Mouse (Mus musculus): ENCODE results near the gene Mrm2. TPM values are rescaled to one million over a fixed set of nuclear protein-coding genes. Genes with fewer than 3 reads are reported as not detected.

Mrm2 gene
- polyA plus RNA-seq, 1 experiment from 2014 or later: 27.3 TPM

- H3K27me3 ChIP-seq (ENCODE audit: control insufficient read depth, insufficient read depth, low read length): no peaks in the 10 kb centered on the region
- ATAC-seq (ENCODE audit: insufficient number of reproducible peaks, low FRiP score, low TSS enrichment, low read depth): no peak
- DNase-seq (ENCODE audit: low spot score): no peak
- H3K4me3 ChIP-seq (ENCODE audit: low read depth, low read length): no peak overlapping the region
- no peak overlapping the region for H3K4me2 ChIP-seq (ENCODE audit: low read depth, severe bottlenecking)
- WGBS: 92% methylated on average over 6 of the region's 6 CpGs
- H3K27ac ChIP-seq (replicated peaks; ENCODE audit: low read depth, low read length): no peak overlapping the region
- H3K9me3 ChIP-seq (ENCODE audit: control insufficient read depth, low read length): no peaks in the 10 kb centered on the region
- no peaks in the 10 kb centered on the region for H3K4me1 ChIP-seq (ENCODE audit: control insufficient read depth, insufficient read depth, low read length)
- H3K9ac ChIP-seq (ENCODE audit: low read length): no peak overlapping the region
- peaks cover 13% of the 10 kb centered on the region; the same call in 1 of the 2 replicates for H3K36me3 ChIP-seq (ENCODE audit: control insufficient read depth, insufficient read depth, low read length)
Measured at GRCm38 (mm10) chr5:140352352-140352751, 20.7 kb upstream of the Mrm2 start.

GRCm38 (mm10) chr5:140350731-140351497, 19.2 kb upstream of the Mrm2 start:
- H3K4me1 ChIP-seq (ENCODE audit: control insufficient read depth, insufficient read depth, low read length): no peaks in the 10 kb centered on the region
- no peaks in the 10 kb centered on the region for H3K9me3 ChIP-seq (ENCODE audit: control insufficient read depth, low read length)
- no peak for DNase-seq (ENCODE audit: low spot score)
- no peaks in the 10 kb centered on the region for H3K27me3 ChIP-seq (ENCODE audit: control insufficient read depth, insufficient read depth, low read length)
- peaks cover 10% of the 10 kb centered on the region; the same call in 1 of the 2 replicates for H3K36me3 ChIP-seq (ENCODE audit: control insufficient read depth, insufficient read depth, low read length)
- no peak overlapping the region for H3K4me2 ChIP-seq (ENCODE audit: low read depth, severe bottlenecking)
- no peak overlapping the region for H3K27ac ChIP-seq (replicated peaks; ENCODE audit: low read depth, low read length)
- no peak for ATAC-seq (ENCODE audit: insufficient number of reproducible peaks, low FRiP score, low TSS enrichment, low read depth)
- 91% methylated on average over 8 of the region's 8 CpGs for WGBS
- H3K4me3 ChIP-seq (ENCODE audit: low read depth, low read length): no peak overlapping the region
- no peak overlapping the region for H3K9ac ChIP-seq (ENCODE audit: low read length)

GRCm38 (mm10) chr5:140349882-140350281, 18.2 kb upstream of the Mrm2 start:
- peaks cover 10% of the 10 kb centered on the region; the same call in 1 of the 2 replicates for H3K36me3 ChIP-seq (ENCODE audit: control insufficient read depth, insufficient read depth, low read length)
- H3K27me3 ChIP-seq (ENCODE audit: control insufficient read depth, insufficient read depth, low read length): no peaks in the 10 kb centered on the region
- H3K4me2 ChIP-seq (ENCODE audit: low read depth, severe bottlenecking): no peak overlapping the region
- no peaks in the 10 kb centered on the region for H3K4me1 ChIP-seq (ENCODE audit: control insufficient read depth, insufficient read depth, low read length)
- H3K4me3 ChIP-seq (ENCODE audit: low read depth, low read length): no peak overlapping the region
- no peak for ATAC-seq (ENCODE audit: insufficient number of reproducible peaks, low FRiP score, low TSS enrichment, low read depth)
- no peak overlapping the region for H3K27ac ChIP-seq (replicated peaks; ENCODE audit: low read depth, low read length)
- WGBS: 95% methylated on average over 9 of the region's 9 CpGs
- no peaks in the 10 kb centered on the region for H3K9me3 ChIP-seq (ENCODE audit: control insufficient read depth, low read length)
- DNase-seq (ENCODE audit: low spot score): no peak
- no peak overlapping the region for H3K9ac ChIP-seq (ENCODE audit: low read length)

GRCm38 (mm10) chr5:140346050-140346449, 14.4 kb upstream of the Mrm2 start:
- Histone ChIP-seq H3K4me2 (ENCODE audit: low read depth, severe bottlenecking) (no peak overlapping the region), H3K27me3 (ENCODE audit: control insufficient read depth, insufficient read depth, low read length) (no peaks in the 10 kb centered on the region), H3K4me3 (ENCODE audit: low read depth, low read length) (no peak overlapping the region), H3K27ac (replicated peaks; ENCODE audit: low read depth, low read length) (no peak overlapping the region), H3K9me3 (ENCODE audit: control insufficient read depth, low read length) (no peaks in the 10 kb centered on the region), H3K36me3 (ENCODE audit: control insufficient read depth, insufficient read depth, low read length) (no peaks in the 10 kb centered on the region; the same call in 1 of the 2 replicates), H3K4me1 (ENCODE audit: control insufficient read depth, insufficient read depth, low read length) (no peaks in the 10 kb centered on the region), H3K9ac (ENCODE audit: low read length) (no peak overlapping the region)
- DNase-seq (ENCODE audit: low spot score) (no peak), ATAC-seq (ENCODE audit: insufficient number of reproducible peaks, low FRiP score, low TSS enrichment, low read depth) (no peak)
- WGBS: 83% methylated on average over 1 of the region's 1 CpGs

- Histone ChIP-seq H3K27ac (replicated peaks; ENCODE audit: low read depth, low read length) (no peak overlapping the region), H3K27me3 (ENCODE audit: control insufficient read depth, insufficient read depth, low read length) (no peaks in the 10 kb centered on the region), H3K4me1 (ENCODE audit: control insufficient read depth, insufficient read depth, low read length) (no peaks in the 10 kb centered on the region; the same call in 1 of the 2 replicates), H3K4me3 (ENCODE audit: low read depth, low read length) (no peak overlapping the region), H3K9ac (ENCODE audit: low read length) (no peak overlapping the region), H3K4me2 (ENCODE audit: low read depth, severe bottlenecking) (no peak overlapping the region), H3K9me3 (ENCODE audit: control insufficient read depth, low read length) (no peaks in the 10 kb centered on the region), H3K36me3 (ENCODE audit: control insufficient read depth, insufficient read depth, low read length) (peaks cover 2% of the 10 kb centered on the region; the same call in 1 of the 2 replicates)
- 90% methylated on average over 4 of the region's 4 CpGs for WGBS
- no peak for ATAC-seq (ENCODE audit: insufficient number of reproducible peaks, low FRiP score, low TSS enrichment, low read depth)
- DNase-seq (ENCODE audit: low spot score): no peak
Measured at GRCm38 (mm10) chr5:140345244-140345643, 13.5 kb upstream of the Mrm2 start.

- H3K4me3 ChIP-seq (ENCODE audit: low read depth, low read length): no peak overlapping the region
- H3K36me3 ChIP-seq (ENCODE audit: control insufficient read depth, insufficient read depth, low read length): peaks cover 6% of the 10 kb centered on the region; the same call in 1 of the 2 replicates
- no peak overlapping the region for H3K4me2 ChIP-seq (ENCODE audit: low read depth, severe bottlenecking)
- H3K9ac ChIP-seq (ENCODE audit: low read length): no peak overlapping the region
- H3K27me3 ChIP-seq (ENCODE audit: control insufficient read depth, insufficient read depth, low read length): no peaks in the 10 kb centered on the region
- H3K27ac ChIP-seq (replicated peaks; ENCODE audit: low read depth, low read length): no peak overlapping the region
- no peak for DNase-seq (ENCODE audit: low spot score)
- no peak for ATAC-seq (ENCODE audit: insufficient number of reproducible peaks, low FRiP score, low TSS enrichment, low read depth)
- H3K9me3 ChIP-seq (ENCODE audit: control insufficient read depth, low read length): no peaks in the 10 kb centered on the region; the same call in 1 of the 2 replicates
- no peaks in the 10 kb centered on the region; the same call in 1 of the 2 replicates for H3K4me1 ChIP-seq (ENCODE audit: control insufficient read depth, insufficient read depth, low read length)
- WGBS: 90% methylated on average over 4 of the region's 4 CpGs
Measured at GRCm38 (mm10) chr5:140342880-140343279, 11.2 kb upstream of the Mrm2 start.

- H3K9me3 ChIP-seq (ENCODE audit: control insufficient read depth, low read length): no peaks in the 10 kb centered on the region; the same call in 1 of the 2 replicates
- H3K4me2 ChIP-seq (ENCODE audit: low read depth, severe bottlenecking): no peak overlapping the region
- DNase-seq (ENCODE audit: low spot score) (no peak), ATAC-seq (ENCODE audit: insufficient number of reproducible peaks, low FRiP score, low TSS enrichment, low read depth) (no peak)
- H3K9ac ChIP-seq (ENCODE audit: low read length): no peak overlapping the region
- 82% methylated on average over 3 of the region's 3 CpGs for WGBS
- no peak overlapping the region for H3K4me3 ChIP-seq (ENCODE audit: low read depth, low read length)
- H3K27ac ChIP-seq (replicated peaks; ENCODE audit: low read depth, low read length): no peak overlapping the region
- no peaks in the 10 kb centered on the region; the same call in 1 of the 2 replicates for H3K4me1 ChIP-seq (ENCODE audit: control insufficient read depth, insufficient read depth, low read length)
- H3K27me3 ChIP-seq (ENCODE audit: control insufficient read depth, insufficient read depth, low read length): no peaks in the 10 kb centered on the region
- H3K36me3 ChIP-seq (ENCODE audit: control insufficient read depth, insufficient read depth, low read length): peaks cover 6% of the 10 kb centered on the region; the same call in 1 of the 2 replicates
Measured at GRCm38 (mm10) chr5:140339836-140340235, 8.1 kb upstream of the Mrm2 start.

GRCm38 (mm10) chr5:140338779-140339178, 7.1 kb upstream of the Mrm2 start:
- H3K4me3 ChIP-seq (ENCODE audit: low read depth, low read length): no peak overlapping the region
- 84% methylated on average over 4 of the region's 4 CpGs for WGBS
- no peaks in the 10 kb centered on the region; the same call in 1 of the 2 replicates for H3K9me3 ChIP-seq (ENCODE audit: control insufficient read depth, low read length)
- H3K27ac ChIP-seq (replicated peaks; ENCODE audit: low read depth, low read length): no peak overlapping the region
- peaks cover 6% of the 10 kb centered on the region; the same call in 1 of the 2 replicates for H3K36me3 ChIP-seq (ENCODE audit: control insufficient read depth, insufficient read depth, low read length)
- no peak overlapping the region for H3K9ac ChIP-seq (ENCODE audit: low read length)
- no peaks in the 10 kb centered on the region; the same call in 1 of the 2 replicates for H3K4me1 ChIP-seq (ENCODE audit: control insufficient read depth, insufficient read depth, low read length)
- H3K27me3 ChIP-seq (ENCODE audit: control insufficient read depth, insufficient read depth, low read length): no peaks in the 10 kb centered on the region
- no peak overlapping the region for H3K4me2 ChIP-seq (ENCODE audit: low read depth, severe bottlenecking)
- no peak for DNase-seq (ENCODE audit: low spot score)
- ATAC-seq (ENCODE audit: insufficient number of reproducible peaks, low FRiP score, low TSS enrichment, low read depth): no peak

Measured in limb, embryonic 11.5 days (tissue).